Mouse (Mus musculus) embryonic facial prominence, embryonic 15.5 days (tissue): ENCODE results near the gene Crhr2. TPM values are rescaled to one million over a fixed set of nuclear protein-coding genes. Genes with fewer than 3 reads are reported as not detected.

Experiments
- ATAC-seq: fragments of 200-750 bp; cut with Nextera tagmentation; 2 replicates; pipeline ENCODE4 v1.8.0; 2017; ENCODE audit warnings: low read depth, moderate TSS enrichment; ENCODE audit not compliant: insufficient number of reproducible peaks, low FRiP score, low TSS enrichment
- H3K27ac ChIP-seq: fragments of 300-500 bp; sonication (generic); replicated peaks from 2 replicates; pipeline ENCODE4 v1.5.1; 2015; ENCODE audit warnings: mild to moderate bottlenecking, inconsistent platforms
- H3K27me3 ChIP-seq: fragments of 300-500 bp; sonication (generic); 2 replicates; pipeline ENCODE4 v1.6.1; 2015; ENCODE audit warnings: inconsistent platforms
- H3K36me3 ChIP-seq: fragments of 300-500 bp; sonication (generic); 2 replicates; pipeline ENCODE4 v1.6.1; 2015; ENCODE audit warnings: mild to moderate bottlenecking, inconsistent platforms
- H3K4me1 ChIP-seq: fragments of 300-500 bp; sonication (generic); 2 replicates; pipeline ENCODE4 v1.6.1; 2015; ENCODE audit warnings: inconsistent platforms
- H3K4me2 ChIP-seq: fragments of 300-500 bp; sonication (generic); replicated peaks from 2 replicates; pipeline ENCODE4 v1.6.1; 2015; ENCODE audit warnings: mild to moderate bottlenecking, inconsistent platforms
- H3K4me3 ChIP-seq: fragments of 300-500 bp; sonication (generic); replicated peaks from 2 replicates; pipeline ENCODE4 v1.5.1; 2015; ENCODE audit warnings: mild to moderate bottlenecking, inconsistent platforms
- H3K9ac ChIP-seq: fragments of 300-500 bp; sonication (generic); 2 replicates; pipeline ENCODE4 v1.6.1; 2015; ENCODE audit warnings: inconsistent platforms
- H3K9me3 ChIP-seq: fragments of 300-500 bp; sonication (generic); replicated peaks from 2 replicates; pipeline ENCODE4 v1.6.1; 2016; ENCODE audit warnings: inconsistent platforms
- WGBS: fragments of 180-500 bp; shearing (Covaris S2); methylation state at CpG from one replicate; pipeline ENCODE4 v1.1.7; 2015; 5-methylcytosine and 5-hydroxymethylcytosine counted together
- polyA plus RNA-seq: library from polyadenylated mRNA; unstranded; fragments of >200 nt; fragmentation: Nextera tagmentation; extraction: Ambion mirVana; gene quantifications from 2 replicates; pipeline ENCODE4 v1.2.1, GENCODE M21; 2015

Gene Crhr2
- polyA plus RNA-seq, 1 experiment from 2014 or later: 0.40 TPM

- H3K4me2 ChIP-seq: no peak overlapping the region
- ATAC-seq: no peak
- H3K9me3 ChIP-seq: no peaks in the 10 kb centered on the region
- H3K4me3 ChIP-seq: no peak overlapping the region
- H3K27ac ChIP-seq: no peak overlapping the region
- H3K27me3 ChIP-seq: peaks cover 27% of the 10 kb centered on the region
- peaks cover 2% of the 10 kb centered on the region; the same call in 1 of the 2 replicates for H3K4me1 ChIP-seq
- no peak overlapping the region for H3K9ac ChIP-seq
- H3K36me3 ChIP-seq: no peaks in the 10 kb centered on the region
- 38% methylated on average over 4 of the region's 4 CpGs for whole genome bisulfite sequencing
These were observed 9.8 kb downstream of the Crhr2 start for GRCm38 (mm10) chr6:55123056-55123455.

GRCm38 (mm10) chr6:55117325-55118109, 15.3 kb downstream of the Crhr2 start:
- ATAC-seq: no peak

GRCm38 (mm10) chr6:55108358-55108757, 24.5 kb downstream of the Crhr2 start:
- H3K4me3 ChIP-seq: no peak overlapping the region
- no peak for ATAC-seq
- H3K4me2 ChIP-seq: no peak overlapping the region
- no peak overlapping the region for H3K9ac ChIP-seq
- H3K27me3 ChIP-seq: peaks cover 4% of the 10 kb centered on the region
- H3K9me3 ChIP-seq: no peaks in the 10 kb centered on the region
- no peaks in the 10 kb centered on the region for H3K4me1 ChIP-seq
- H3K27ac ChIP-seq: no peak overlapping the region
- WGBS: 15% methylated on average over 7 of the region's 7 CpGs
- no peaks in the 10 kb centered on the region for H3K36me3 ChIP-seq

More at GRCm38 (mm10) chr6:55117325-55118109, 15.3 kb downstream of the Crhr2 start:
- no peaks in the 10 kb centered on the region for H3K36me3 ChIP-seq
- H3K27me3 ChIP-seq: peaks cover 76% of the 10 kb centered on the region
- 0 out of 2 replicates have a peak overlapping the region, but pooled peaks have one; percentile 9 for H3K9ac ChIP-seq
- peaks cover 18% of the 10 kb centered on the region for H3K4me1 ChIP-seq
- H3K9me3 ChIP-seq: no peaks in the 10 kb centered on the region
- H3K4me3 ChIP-seq: peak overlapping the region; percentile 49
- no peak overlapping the region for H3K27ac ChIP-seq
- peak overlapping the region; percentile 84 for H3K4me2 ChIP-seq
- WGBS: under 1% methylated on average over 62 of the region's 68 CpGs

GRCm38 (mm10) chr6:55098603-55099002, 34.2 kb downstream of the Crhr2 start:
- Histone ChIP-seq H3K27ac (no peak overlapping the region), H3K27me3 (no peaks in the 10 kb centered on the region), H3K9ac (no peak overlapping the region), H3K4me1 (no peaks in the 10 kb centered on the region), H3K4me3 (no peak overlapping the region), H3K9me3 (no peaks in the 10 kb centered on the region), H3K4me2 (no peak overlapping the region), H3K36me3 (no peaks in the 10 kb centered on the region)
- whole genome bisulfite sequencing: 66% methylated on average over 5 of the region's 5 CpGs
- no peak for ATAC-seq

GRCm38 (mm10) chr6:55098030-55098429, 34.8 kb downstream of the Crhr2 start:
- H3K4me2 ChIP-seq: no peak overlapping the region
- 0 out of 2 replicates have a peak, but pooled peaks have one; percentile 3 for ATAC-seq
- no peaks in the 10 kb centered on the region for H3K27me3 ChIP-seq
- no peaks in the 10 kb centered on the region for H3K9me3 ChIP-seq
- H3K36me3 ChIP-seq: no peaks in the 10 kb centered on the region
- no peak overlapping the region for H3K9ac ChIP-seq
- no peaks in the 10 kb centered on the region for H3K4me1 ChIP-seq
- no peak overlapping the region for H3K27ac ChIP-seq
- H3K4me3 ChIP-seq: no peak overlapping the region
- 72% methylated on average over 5 of the region's 5 CpGs for WGBS

- Histone ChIP-seq H3K4me1 (no peaks in the 10 kb centered on the region), H3K4me3 (no peak overlapping the region), H3K27me3 (no peaks in the 10 kb centered on the region), H3K27ac (no peak overlapping the region), H3K9ac (no peak overlapping the region), H3K9me3 (no peaks in the 10 kb centered on the region), H3K4me2 (no peak overlapping the region), H3K36me3 (no peaks in the 10 kb centered on the region)
- no peak for ATAC-seq
- WGBS: 75% methylated on average over 6 of the region's 6 CpGs
These were observed 39.2 kb downstream of the Crhr2 start for GRCm38 (mm10) chr6:55093431-55094146.

GRCm38 (mm10) chr6:55091396-55091795, 41.4 kb downstream of the Crhr2 start:
- WGBS: 89% methylated on average over 9 of the region's 9 CpGs
- Histone ChIP-seq H3K9ac (no peak overlapping the region), H3K4me2 (no peak overlapping the region), H3K4me1 (no peaks in the 10 kb centered on the region), H3K36me3 (no peaks in the 10 kb centered on the region), H3K27me3 (no peaks in the 10 kb centered on the region), H3K27ac (no peak overlapping the region), H3K9me3 (no peaks in the 10 kb centered on the region), H3K4me3 (no peak overlapping the region)
- ATAC-seq: no peak

GRCm38 (mm10) chr6:55090639-55091038, 42.2 kb downstream of the Crhr2 start:
- Histone ChIP-seq H3K27ac (no peak overlapping the region), H3K4me2 (no peak overlapping the region), H3K9me3 (no peaks in the 10 kb centered on the region), H3K9ac (no peak overlapping the region), H3K27me3 (no peaks in the 10 kb centered on the region), H3K36me3 (no peaks in the 10 kb centered on the region), H3K4me1 (no peaks in the 10 kb centered on the region), H3K4me3 (no peak overlapping the region)
- no peak for ATAC-seq
- 35% methylated on average over 4 of the region's 4 CpGs for WGBS

GRCm38 (mm10) chr6:55087355-55087754, 45.5 kb downstream of the Crhr2 start:
- Histone ChIP-seq H3K27ac (no peak overlapping the region), H3K36me3 (no peaks in the 10 kb centered on the region), H3K4me1 (no peaks in the 10 kb centered on the region), H3K4me3 (no peak overlapping the region), H3K9me3 (no peaks in the 10 kb centered on the region), H3K27me3 (no peaks in the 10 kb centered on the region), H3K4me2 (no peak overlapping the region), H3K9ac (no peak overlapping the region)
- 23% methylated on average over 4 of the region's 4 CpGs for WGBS
- no peak for ATAC-seq

- H3K4me1 ChIP-seq: no peaks in the 10 kb centered on the region
These were observed 50.4 kb downstream of the Crhr2 start for GRCm38 (mm10) chr6:55082261-55083051.

GRCm38 (mm10) chr6:55081379-55081778, 51.4 kb downstream of the Crhr2 start:
- no peak for ATAC-seq
- H3K9me3 ChIP-seq: no peaks in the 10 kb centered on the region
- no peak overlapping the region for H3K27ac ChIP-seq
- WGBS: 91% methylated on average over 3 of the region's 3 CpGs
- peaks cover 46% of the 10 kb centered on the region for H3K36me3 ChIP-seq
- H3K4me2 ChIP-seq: no peak overlapping the region
- no peak overlapping the region for H3K4me3 ChIP-seq
- H3K27me3 ChIP-seq: no peaks in the 10 kb centered on the region
- H3K9ac ChIP-seq: no peak overlapping the region
- no peaks in the 10 kb centered on the region for H3K4me1 ChIP-seq

More at GRCm38 (mm10) chr6:55082261-55083051, 50.4 kb downstream of the Crhr2 start:
- Histone ChIP-seq H3K27ac (no peak overlapping the region), H3K27me3 (no peaks in the 10 kb centered on the region), H3K4me2 (no peak overlapping the region), H3K4me3 (no peak overlapping the region), H3K36me3 (peaks cover 37% of the 10 kb centered on the region), H3K9me3 (no peaks in the 10 kb centered on the region), H3K9ac (no peak overlapping the region)
- no peak for ATAC-seq
- WGBS: 62% methylated on average over 7 of the region's 7 CpGs
